Mouse (Mus musculus): ENCODE data around the gene Car5a. TPM values are rescaled to one million over a fixed set of nuclear protein-coding genes. Genes with fewer than 3 reads are reported as not detected.

The Car5a gene
- polyA plus RNA-seq, 1 experiment from 2014 or later: not detected

GRCm38 (mm10) chr8:121919731-121920130, 25.0 kb downstream of the Car5a start:
- Histone ChIP-seq H3K9me3 (ENCODE audit: control insufficient read depth, low read length) (no peaks in the 10 kb centered on the region), H3K27me3 (ENCODE audit: control insufficient read depth, insufficient read depth, low read length) (no peaks in the 10 kb centered on the region), H3K4me3 (ENCODE audit: low read length) (no peak overlapping the region), H3K4me1 (ENCODE audit: control insufficient read depth, insufficient read depth, low read length) (peaks cover 16% of the 10 kb centered on the region), H3K27ac (ENCODE audit: low read depth, low read length) (no peak overlapping the region), H3K36me3 (ENCODE audit: control insufficient read depth, insufficient read depth, low read length) (no peaks in the 10 kb centered on the region), H3K4me2 (replicated peaks; ENCODE audit: low read depth, low read length) (no peak overlapping the region), H3K9ac (ENCODE audit: low read depth, low read length) (no peak overlapping the region)
- peak; percentile 32; the same call in 1 of the 2 replicates for ATAC-seq (ENCODE audit: low FRiP score, low TSS enrichment)
- WGBS: 23% methylated on average over 3 of the region's 3 CpGs

DNA sequence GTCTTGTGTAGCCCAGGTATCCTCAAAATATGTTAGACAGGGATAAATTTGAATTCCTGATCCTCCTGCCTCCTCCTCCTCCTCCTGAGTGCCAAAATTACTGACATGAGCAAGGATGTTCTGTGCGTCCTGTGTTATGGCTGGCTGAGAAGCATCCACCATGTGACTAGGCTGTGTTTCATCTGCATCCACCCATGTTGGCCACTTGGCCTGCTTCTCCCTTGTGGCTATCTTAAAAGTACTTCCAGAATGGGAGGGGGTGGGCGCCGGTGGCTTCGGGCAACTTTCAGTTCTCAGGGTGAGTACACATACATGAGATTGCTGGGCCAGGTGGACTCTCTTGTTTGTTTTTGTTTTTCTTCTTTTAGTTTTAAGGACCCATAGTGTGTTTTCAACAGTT, 25.5 kb downstream of the Car5a start:
- H3K9ac ChIP-seq (ENCODE audit: low read depth, low read length): no peak overlapping the region
- no peaks in the 10 kb centered on the region for H3K36me3 ChIP-seq (ENCODE audit: control insufficient read depth, insufficient read depth, low read length)
- H3K27ac ChIP-seq (ENCODE audit: low read depth, low read length): 0 out of 2 replicates have a peak overlapping the region, but pooled peaks have one; percentile 24
- peaks cover 16% of the 10 kb centered on the region for H3K4me1 ChIP-seq (ENCODE audit: control insufficient read depth, insufficient read depth, low read length)
- WGBS: 44% methylated on average over 4 of the region's 4 CpGs
- no peaks in the 10 kb centered on the region for H3K9me3 ChIP-seq (ENCODE audit: control insufficient read depth, low read length)
- H3K4me3 ChIP-seq (ENCODE audit: low read length): no peak overlapping the region
- H3K27me3 ChIP-seq (ENCODE audit: control insufficient read depth, insufficient read depth, low read length): no peaks in the 10 kb centered on the region
- no peak overlapping the region for H3K4me2 ChIP-seq (replicated peaks; ENCODE audit: low read depth, low read length)
- ATAC-seq (ENCODE audit: low FRiP score, low TSS enrichment): no peak

DNA sequence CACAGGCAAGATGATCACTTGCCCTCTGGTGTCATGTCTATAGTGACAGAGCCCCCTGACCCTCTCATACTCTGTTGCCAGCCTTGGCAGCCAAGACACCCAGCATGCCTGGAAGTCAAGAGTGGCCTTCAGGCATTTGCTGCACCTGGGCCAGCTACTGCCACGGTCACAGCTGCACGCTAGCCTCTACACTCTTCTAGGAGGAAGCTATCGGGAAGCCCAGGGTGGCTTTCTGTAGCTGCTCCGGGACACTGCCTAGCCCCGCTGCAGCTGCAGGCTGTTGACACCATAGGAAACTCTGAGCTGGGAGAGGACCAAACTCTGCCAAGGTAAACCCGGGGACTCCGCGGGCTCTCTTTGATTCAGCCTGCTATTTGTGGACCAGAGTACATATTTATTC, 31.3 kb downstream of the Car5a start:
- ATAC-seq (ENCODE audit: low FRiP score, low TSS enrichment): no peak
- H3K4me2 ChIP-seq (replicated peaks; ENCODE audit: low read depth, low read length): no peak overlapping the region
- WGBS: 89% methylated on average over 8 of the region's 8 CpGs

DNA sequence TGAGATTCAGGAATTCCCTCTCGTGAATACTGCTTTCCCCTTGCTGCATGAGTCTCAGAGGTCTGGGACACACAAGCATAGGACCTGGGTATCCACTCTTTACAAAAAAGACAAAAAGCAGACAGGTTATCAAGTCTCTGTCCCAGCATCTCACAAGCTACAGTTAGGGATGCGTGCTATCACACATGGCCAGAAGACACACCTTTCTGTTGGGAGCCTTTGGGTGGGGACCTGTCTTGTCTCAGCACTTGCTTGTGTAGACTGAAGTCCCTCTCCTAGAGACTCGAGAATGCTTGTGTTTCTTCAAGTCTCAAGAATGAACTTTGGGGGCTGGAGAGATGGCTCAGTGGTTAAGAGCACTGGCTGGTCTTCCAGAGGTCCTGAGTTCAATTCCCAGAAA, 31.9 kb downstream of the Car5a start:
- Histone ChIP-seq H3K36me3 (ENCODE audit: control insufficient read depth, insufficient read depth, low read length) (no peaks in the 10 kb centered on the region), H3K9ac (ENCODE audit: low read depth, low read length) (no peak overlapping the region), H3K4me3 (ENCODE audit: low read length) (no peak overlapping the region), H3K27me3 (ENCODE audit: control insufficient read depth, insufficient read depth, low read length) (no peaks in the 10 kb centered on the region), H3K4me1 (ENCODE audit: control insufficient read depth, insufficient read depth, low read length) (peaks cover 8% of the 10 kb centered on the region; the same call in 1 of the 2 replicates), H3K27ac (ENCODE audit: low read depth, low read length) (no peak overlapping the region), H3K9me3 (ENCODE audit: control insufficient read depth, low read length) (no peaks in the 10 kb centered on the region), H3K4me2 (replicated peaks; ENCODE audit: low read depth, low read length) (no peak overlapping the region)
- 71% methylated on average over 3 of the region's 3 CpGs for WGBS
- no peak for ATAC-seq (ENCODE audit: low FRiP score, low TSS enrichment)

More for the DNA sequence above, 31.3 kb downstream of the Car5a start:
- Histone ChIP-seq H3K4me3 (ENCODE audit: low read length) (no peak overlapping the region), H3K27ac (ENCODE audit: low read depth, low read length) (no peak overlapping the region), H3K36me3 (ENCODE audit: control insufficient read depth, insufficient read depth, low read length) (no peaks in the 10 kb centered on the region), H3K9me3 (ENCODE audit: control insufficient read depth, low read length) (no peaks in the 10 kb centered on the region), H3K9ac (ENCODE audit: low read depth, low read length) (no peak overlapping the region), H3K4me1 (ENCODE audit: control insufficient read depth, insufficient read depth, low read length) (peaks cover 4% of the 10 kb centered on the region; the same call in 1 of the 2 replicates), H3K27me3 (ENCODE audit: control insufficient read depth, insufficient read depth, low read length) (no peaks in the 10 kb centered on the region)

- no peaks in the 10 kb centered on the region for H3K9me3 ChIP-seq (ENCODE audit: control insufficient read depth, low read length)
- H3K27me3 ChIP-seq (ENCODE audit: control insufficient read depth, insufficient read depth, low read length): no peaks in the 10 kb centered on the region
- no peak overlapping the region for H3K27ac ChIP-seq (ENCODE audit: low read depth, low read length)
- 71% methylated on average over 7 of the region's 7 CpGs for WGBS
- no peak overlapping the region for H3K4me3 ChIP-seq (ENCODE audit: low read length)
- peaks cover 9% of the 10 kb centered on the region; the same call in 1 of the 2 replicates for H3K4me1 ChIP-seq (ENCODE audit: control insufficient read depth, insufficient read depth, low read length)
- H3K4me2 ChIP-seq (replicated peaks; ENCODE audit: low read depth, low read length): no peak overlapping the region
- no peak for ATAC-seq (ENCODE audit: low FRiP score, low TSS enrichment)
- H3K9ac ChIP-seq (ENCODE audit: low read depth, low read length): no peak overlapping the region
- no peaks in the 10 kb centered on the region for H3K36me3 ChIP-seq (ENCODE audit: control insufficient read depth, insufficient read depth, low read length)
Measured at GRCm38 (mm10) chr8:121911987-121912386, 32.7 kb downstream of the Car5a start.

- H3K4me2 ChIP-seq (replicated peaks; ENCODE audit: low read depth, low read length): no peak overlapping the region
- no peak for ATAC-seq (ENCODE audit: low FRiP score, low TSS enrichment)
- no peak overlapping the region for H3K9ac ChIP-seq (ENCODE audit: low read depth, low read length)
- H3K4me1 ChIP-seq (ENCODE audit: control insufficient read depth, insufficient read depth, low read length): peaks cover 9% of the 10 kb centered on the region; the same call in 1 of the 2 replicates
- H3K27me3 ChIP-seq (ENCODE audit: control insufficient read depth, insufficient read depth, low read length): no peaks in the 10 kb centered on the region
- H3K36me3 ChIP-seq (ENCODE audit: control insufficient read depth, insufficient read depth, low read length): no peaks in the 10 kb centered on the region
- 94% methylated on average over 6 of the region's 6 CpGs for WGBS
- H3K4me3 ChIP-seq (ENCODE audit: low read length): no peak overlapping the region
- no peaks in the 10 kb centered on the region for H3K9me3 ChIP-seq (ENCODE audit: control insufficient read depth, low read length)
- no peak overlapping the region for H3K27ac ChIP-seq (ENCODE audit: low read depth, low read length)
Measured at GRCm38 (mm10) chr8:121911400-121911799, 33.3 kb downstream of the Car5a start.

- no peak overlapping the region for H3K9ac ChIP-seq (ENCODE audit: low read depth, low read length)
- no peak for ATAC-seq (ENCODE audit: low FRiP score, low TSS enrichment)
- H3K27me3 ChIP-seq (ENCODE audit: control insufficient read depth, insufficient read depth, low read length): no peaks in the 10 kb centered on the region
- H3K36me3 ChIP-seq (ENCODE audit: control insufficient read depth, insufficient read depth, low read length): no peaks in the 10 kb centered on the region
- 9% methylated on average over 6 of the region's 6 CpGs for WGBS
- H3K9me3 ChIP-seq (ENCODE audit: control insufficient read depth, low read length): no peaks in the 10 kb centered on the region
- no peak overlapping the region for H3K27ac ChIP-seq (ENCODE audit: low read depth, low read length)
- H3K4me2 ChIP-seq (replicated peaks; ENCODE audit: low read depth, low read length): no peak overlapping the region
- no peak overlapping the region for H3K4me3 ChIP-seq (ENCODE audit: low read length)
- H3K4me1 ChIP-seq (ENCODE audit: control insufficient read depth, insufficient read depth, low read length): peaks cover 25% of the 10 kb centered on the region
Measured at GRCm38 (mm10) chr8:121909663-121910062, 35.0 kb downstream of the Car5a start.

DNA sequence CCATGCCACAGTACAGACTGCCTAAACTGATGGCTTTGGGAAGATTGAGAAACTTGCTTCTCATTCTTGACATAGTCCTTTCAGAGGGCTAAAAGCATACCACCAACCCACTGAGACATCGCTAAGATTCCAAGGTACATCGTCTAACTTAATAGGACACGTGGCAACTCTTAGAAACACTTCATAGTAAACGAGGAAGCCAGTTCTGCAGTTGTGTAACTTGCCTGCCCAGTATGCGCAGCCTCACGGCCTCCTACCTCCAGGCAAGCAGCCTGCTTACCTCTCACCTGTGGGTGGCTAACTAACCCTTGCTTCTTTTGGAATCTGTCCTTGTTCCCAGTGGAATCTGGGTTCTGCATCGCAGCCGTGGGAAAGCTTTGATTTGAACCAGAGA, 35.6 kb downstream of the Car5a start:
- 70% methylated on average over 8 of the region's 8 CpGs for WGBS
- ATAC-seq (ENCODE audit: low FRiP score, low TSS enrichment): no peak
- H3K27ac ChIP-seq (ENCODE audit: low read depth, low read length): no peak overlapping the region

DNA sequence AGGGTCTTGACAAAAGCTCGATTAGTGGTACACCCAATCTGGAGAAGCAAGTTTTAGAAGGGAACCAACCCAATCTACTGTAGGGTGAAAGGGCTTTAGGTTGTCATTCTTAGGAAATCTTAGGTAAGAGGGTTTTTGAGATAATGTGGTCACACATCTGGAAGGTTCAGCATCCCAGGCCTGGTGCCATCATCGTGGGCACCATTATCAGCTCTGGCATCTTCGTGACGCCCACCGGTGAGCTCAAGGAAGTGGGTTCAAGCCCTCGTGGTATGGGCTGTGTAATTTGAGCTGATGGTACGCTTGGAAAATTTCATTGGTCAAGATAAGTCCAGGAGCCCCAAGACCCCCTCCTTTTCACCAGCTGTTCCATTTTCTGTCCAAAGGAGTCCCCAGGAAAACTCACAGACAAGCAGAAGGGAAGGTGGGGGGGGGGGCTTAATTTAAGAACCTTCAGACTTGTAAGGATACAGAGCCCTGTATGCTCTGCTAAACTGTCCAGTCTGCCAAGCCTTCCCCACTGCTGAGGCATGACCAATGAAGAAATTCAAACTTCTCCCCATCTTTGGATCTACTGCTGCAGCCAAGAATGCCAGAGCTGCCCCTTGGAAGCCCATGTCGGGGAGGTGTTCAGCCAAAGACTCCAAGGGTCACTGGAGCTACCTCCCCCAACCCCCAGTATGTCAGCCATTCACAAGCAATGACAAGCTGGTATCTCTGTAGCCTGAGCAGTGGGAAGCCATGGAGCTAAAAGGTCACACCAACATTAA, 36.1 kb downstream of the Car5a start:
- Histone ChIP-seq H3K9me3 (ENCODE audit: control insufficient read depth, low read length) (no peaks in the 10 kb centered on the region), H3K27ac (ENCODE audit: low read depth, low read length) (no peak overlapping the region), H3K27me3 (ENCODE audit: control insufficient read depth, insufficient read depth, low read length) (no peaks in the 10 kb centered on the region), H3K4me1 (ENCODE audit: control insufficient read depth, insufficient read depth, low read length) (peaks cover 25% of the 10 kb centered on the region), H3K4me3 (ENCODE audit: low read length) (no peak overlapping the region), H3K36me3 (ENCODE audit: control insufficient read depth, insufficient read depth, low read length) (no peaks in the 10 kb centered on the region), H3K9ac (ENCODE audit: low read depth, low read length) (no peak overlapping the region), H3K4me2 (replicated peaks; ENCODE audit: low read depth, low read length) (peak overlapping the region; percentile 97)
- WGBS: 33% methylated on average over 8 of the region's 8 CpGs
- ATAC-seq (ENCODE audit: low FRiP score, low TSS enrichment): no peak

More for the DNA sequence above, 35.6 kb downstream of the Car5a start:
- Histone ChIP-seq H3K36me3 (ENCODE audit: control insufficient read depth, insufficient read depth, low read length) (no peaks in the 10 kb centered on the region), H3K9me3 (ENCODE audit: control insufficient read depth, low read length) (no peaks in the 10 kb centered on the region), H3K4me2 (replicated peaks; ENCODE audit: low read depth, low read length) (no peak overlapping the region), H3K4me1 (ENCODE audit: control insufficient read depth, insufficient read depth, low read length) (peaks cover 25% of the 10 kb centered on the region), H3K4me3 (ENCODE audit: low read length) (no peak overlapping the region), H3K9ac (ENCODE audit: low read depth, low read length) (no peak overlapping the region), H3K27me3 (ENCODE audit: control insufficient read depth, insufficient read depth, low read length) (no peaks in the 10 kb centered on the region)

Measured in kidney, embryonic 14.5 days (tissue).